Mouse (Mus musculus): ENCODE measurements around the gene Rgs11.

GRCm38 (mm10) chr17:26221508-26221907 is 18.8 kb downstream of the Rgs11 start:
- TF ChIP-seq CTCF (IDR thresholded peaks at IDR 0.05; ENCODE audit: low read depth, low read length) (no peak), GATA1 (IDR thresholded peaks at IDR 0.05; ENCODE audit: borderline replicate concordance, low read length) (no peak), POLR2AphosphoS5 (IDR thresholded peaks at IDR 0.05; ENCODE audit: insufficient replicate concordance, low read depth, low read length) (no peak)
